Mouse (Mus musculus) kidney, postnatal 0 days (tissue): ENCODE measurements around the gene Spag9. TPM values are rescaled to one million over a fixed set of nuclear protein-coding genes. Genes with fewer than 3 reads are reported as not detected.

Experiments
- ATAC-seq: fragments of 200-750 bp; cut with Nextera tagmentation; replicated peaks from 2 replicates; pipeline ENCODE4 v1.8.0; 2017; ENCODE audit warnings: low read depth, moderate number of reproducible peaks, moderate TSS enrichment, moderate library complexity; ENCODE audit not compliant: low FRiP score
- DNase-seq: peaks from one replicate; pipeline ENCODE4 v3.0.0-alpha.2; 2016; ENCODE audit warnings: low spot score
- H3K27ac ChIP-seq: fragments of 300-500 bp; sonication (generic); 2 replicates; pipeline ENCODE4 v1.5.1; 2014; ENCODE audit warnings: mild to moderate bottlenecking
- H3K27me3 ChIP-seq: fragments of 300-500 bp; sonication (generic); 2 replicates; pipeline ENCODE4 v1.6.1; 2014; ENCODE audit warnings: low read length, mixed read lengths; ENCODE audit not compliant: insufficient read depth
- H3K36me3 ChIP-seq: fragments of 300-500 bp; sonication (generic); 2 replicates; pipeline ENCODE4 v1.6.1; 2014; ENCODE audit warnings: low read length, mixed read lengths; ENCODE audit not compliant: insufficient read depth
- H3K4me1 ChIP-seq: fragments of 300-500 bp; sonication (generic); replicated peaks from 2 replicates; pipeline ENCODE4 v1.6.1; 2014; ENCODE audit warnings: antibody characterized with exemption, low read length, mixed read lengths; ENCODE audit not compliant: insufficient read depth
- H3K4me2 ChIP-seq: fragments of 300-500 bp; sonication (generic); 2 replicates; pipeline ENCODE4 v1.6.1; 2014; ENCODE audit warnings: mild to moderate bottlenecking, low read length, moderate library complexity, mixed read lengths
- H3K4me3 ChIP-seq: fragments of 300-500 bp; sonication (generic); replicated peaks from 2 replicates; pipeline ENCODE4 v1.5.1; 2014; ENCODE audit warnings: low read depth, low read length
- H3K9ac ChIP-seq: fragments of 300-500 bp; sonication (generic); 2 replicates; pipeline ENCODE4 v1.6.1; 2014; ENCODE audit warnings: low read depth, low read length
- H3K9me3 ChIP-seq: fragments of 300-500 bp; sonication (generic); replicated peaks from 2 replicates; pipeline ENCODE4 v1.6.1; 2016; ENCODE audit warnings: low read length, inconsistent platforms, mixed read lengths
- CTCF ChIP-seq: IDR thresholded peaks from 2 replicates; pipeline ENCODE4 v1.5.1; 2016; ENCODE audit warnings: antibody characterized with exemption, low read depth, mild to moderate bottlenecking, moderate library complexity
- WGBS: fragments of 180-500 bp; shearing (Covaris S2); extraction: QIAGEN DNeasy Blood & Tissue Kit; methylation state at CpG from one replicate; pipeline ENCODE4 v1.1.7; 2014; 5-methylcytosine and 5-hydroxymethylcytosine counted together
- polyA plus RNA-seq: library from polyadenylated mRNA; unstranded; fragments of >200 nt; fragmentation: Nextera tagmentation; extraction: Ambion mirVana; gene quantifications from 2 replicates; pipeline ENCODE4 v1.2.1, GENCODE M21; 2015

Spag9 gene
- polyA plus RNA-seq, 1 experiment from 2014 or later = 59.8 TPM

- WGBS = 63% methylated on average over 7 of the region's 7 CpGs
- ATAC-seq = no peak
Measured at GRCm38 (mm10) chr11:94136656-94137055, 140.8 kb downstream of the Spag9 start.

GRCm38 (mm10) chr11:94137326-94138061, 141.6 kb downstream of the Spag9 start:
- ATAC-seq = peak; percentile 51
- no peak overlapping the region for H3K9ac ChIP-seq
- H3K4me3 ChIP-seq = no peak overlapping the region
- 66% methylated on average over 14 of the region's 14 CpGs for WGBS
- H3K4me2 ChIP-seq = no peak overlapping the region
- no peak for DNase-seq
- no peaks in the 10 kb centered on the region for H3K27me3 ChIP-seq
- peaks cover 22% of the 10 kb centered on the region for H3K4me1 ChIP-seq
- no peak for TF ChIP-seq CTCF
- H3K27ac ChIP-seq = peak overlapping the region; percentile 85
- no peaks in the 10 kb centered on the region for H3K9me3 ChIP-seq
- no peaks in the 10 kb centered on the region for H3K36me3 ChIP-seq

More at GRCm38 (mm10) chr11:94136656-94137055, 140.8 kb downstream of the Spag9 start:
- Histone ChIP-seq H3K4me1 (peaks cover 22% of the 10 kb centered on the region), H3K4me3 (no peak overlapping the region), H3K36me3 (no peaks in the 10 kb centered on the region), H3K27ac (peak overlapping the region; percentile 85; the same call in 1 of the 2 replicates), H3K4me2 (no peak overlapping the region), H3K27me3 (no peaks in the 10 kb centered on the region), H3K9me3 (no peaks in the 10 kb centered on the region), H3K9ac (no peak overlapping the region)
- no peak for DNase-seq
- no peak for TF ChIP-seq CTCF

GRCm38 (mm10) chr11:94138411-94139231, 142.7 kb downstream of the Spag9 start:
- H3K4me2 ChIP-seq = no peak overlapping the region
- ATAC-seq (no peak; the same call in 1 of the 2 replicates), DNase-seq (no peak)
- H3K4me3 ChIP-seq = no peak overlapping the region
- H3K36me3 ChIP-seq = no peaks in the 10 kb centered on the region
- no peaks in the 10 kb centered on the region for H3K27me3 ChIP-seq
- TF ChIP-seq CTCF = no peak
- 0 out of 2 replicates have a peak overlapping the region, but pooled peaks have one; percentile 5 for H3K9ac ChIP-seq
- 17% methylated on average over 24 of the region's 24 CpGs for WGBS
- H3K27ac ChIP-seq = peak overlapping the region; percentile 85
- H3K9me3 ChIP-seq = no peaks in the 10 kb centered on the region
- H3K4me1 ChIP-seq = peaks cover 22% of the 10 kb centered on the region

GRCm38 (mm10) chr11:94139232-94139620, 143.3 kb downstream of the Spag9 start:
- Histone ChIP-seq H3K27me3 (no peaks in the 10 kb centered on the region), H3K4me2 (no peak overlapping the region), H3K27ac (peak overlapping the region; percentile 85), H3K4me1 (peaks cover 17% of the 10 kb centered on the region), H3K36me3 (no peaks in the 10 kb centered on the region), H3K4me3 (no peak overlapping the region), H3K9me3 (no peaks in the 10 kb centered on the region), H3K9ac (no peak overlapping the region)
- ATAC-seq = no peak
- DNase-seq = no peak
- no peak for TF ChIP-seq CTCF
- WGBS = 73% methylated on average over 5 of the region's 5 CpGs

- H3K27ac ChIP-seq = no peak overlapping the region
- 75% methylated on average over 3 of the region's 3 CpGs for WGBS
- no peak overlapping the region for H3K4me2 ChIP-seq
- no peak overlapping the region for H3K9ac ChIP-seq
- DNase-seq = no peak
- no peak for TF ChIP-seq CTCF
- H3K27me3 ChIP-seq = no peaks in the 10 kb centered on the region
- H3K4me1 ChIP-seq = peaks cover 11% of the 10 kb centered on the region
- H3K9me3 ChIP-seq = no peaks in the 10 kb centered on the region
- no peaks in the 10 kb centered on the region for H3K36me3 ChIP-seq
- no peak for ATAC-seq
- no peak overlapping the region for H3K4me3 ChIP-seq
Measured at GRCm38 (mm10) chr11:94140540-94140939, 144.6 kb downstream of the Spag9 start.

GRCm38 (mm10) chr11:94141564-94141963, 145.7 kb downstream of the Spag9 start:
- Histone ChIP-seq H3K27ac (no peak overlapping the region), H3K9me3 (no peaks in the 10 kb centered on the region), H3K36me3 (no peaks in the 10 kb centered on the region), H3K4me2 (no peak overlapping the region), H3K27me3 (no peaks in the 10 kb centered on the region), H3K9ac (no peak overlapping the region), H3K4me3 (no peak overlapping the region), H3K4me1 (peaks cover 11% of the 10 kb centered on the region)
- ATAC-seq = no peak
- 46% methylated on average over 3 of the region's 3 CpGs for WGBS
- no peak for DNase-seq
- no peak for TF ChIP-seq CTCF
